Mouse (Mus musculus) heart, postnatal 4 days (tissue): ENCODE data around the gene Mrpl44. TPM values are rescaled to one million over a fixed set of nuclear protein-coding genes. Genes with fewer than 3 reads are reported as not detected.
A peak's percentile ranks its signal among the peaks of the same experiment; 100 is the strongest.

ENCODE experiments used
- DNase-seq: peaks from one replicate; pipeline ENCODE4 v3.0.0; 2021
- total RNA-seq, 2 experiments: library from RNA; stranded (reverse); gene quantifications; 2 replicates each; pipeline ENCODE4 v1.2.3; 2021

The Mrpl44 gene
- total RNA-seq: 10 to 100 TPM; 41.4 to 42.6 TPM

GRCm38 (mm10) chr1:79775927-79776458, at the start of gene Mrpl44, which contains the start of gene Wdfy1:
Gene Mrpl44 (plus strand): TSS chr1:79776018.
Gene Wdfy1 (minus strand): TSS chr1:79776143.
- peak; percentile 99 for DNase-seq

GRCm38 (mm10) chr1:79734794-79735193, 41.0 kb upstream of the Mrpl44 start:
- no peak for DNase-seq

- DNase-seq: no peak
These were observed 39.4 kb upstream of the Mrpl44 start for GRCm38 (mm10) chr1:79736408-79736807.

GRCm38 (mm10) chr1:79739726-79740125, 36.1 kb upstream of the Mrpl44 start:
- no peak for DNase-seq

GRCm38 (mm10) chr1:79741002-79741401, 34.8 kb upstream of the Mrpl44 start:
- no peak for DNase-seq

GRCm38 (mm10) chr1:79742949-79743348, 32.9 kb upstream of the Mrpl44 start:
- no peak for DNase-seq

GRCm38 (mm10) chr1:79743385-79743784, 32.4 kb upstream of the Mrpl44 start:
- no peak for DNase-seq

- DNase-seq: peak; percentile 77
These were observed 29.8 kb upstream of the Mrpl44 start for GRCm38 (mm10) chr1:79746056-79746455.

GRCm38 (mm10) chr1:79751186-79751585, 24.6 kb upstream of the Mrpl44 start:
- DNase-seq: peak; percentile 28

- no peak for DNase-seq
These were observed 23.7 kb upstream of the Mrpl44 start for GRCm38 (mm10) chr1:79752015-79752695.

GRCm38 (mm10) chr1:79752714-79753340, 23.0 kb upstream of the Mrpl44 start:
- no peak for DNase-seq

- DNase-seq: no peak
These were observed 22.4 kb upstream of the Mrpl44 start for GRCm38 (mm10) chr1:79753456-79753855.

- DNase-seq: no peak
These were observed 20.9 kb upstream of the Mrpl44 start for GRCm38 (mm10) chr1:79754936-79755335.

GRCm38 (mm10) chr1:79755376-79755775, 20.4 kb upstream of the Mrpl44 start:
- DNase-seq: no peak

- no peak for DNase-seq
These were observed 19.4 kb upstream of the Mrpl44 start for GRCm38 (mm10) chr1:79756417-79756816.

GRCm38 (mm10) chr1:79757161-79757560, 18.7 kb upstream of the Mrpl44 start:
- peak; percentile 32 for DNase-seq

GRCm38 (mm10) chr1:79757597-79757996, 18.2 kb upstream of the Mrpl44 start:
- DNase-seq: no peak

- DNase-seq: no peak
These were observed 16.8 kb upstream of the Mrpl44 start for GRCm38 (mm10) chr1:79759006-79759405.

- no peak for DNase-seq
These were observed 16.3 kb upstream of the Mrpl44 start for GRCm38 (mm10) chr1:79759436-79759972.

- DNase-seq: peak; percentile 36
These were observed 15.2 kb upstream of the Mrpl44 start for GRCm38 (mm10) chr1:79760656-79761055.

- peak; percentile 84 for DNase-seq
These were observed 14.5 kb upstream of the Mrpl44 start for GRCm38 (mm10) chr1:79761106-79761916.

- no peak for DNase-seq
These were observed 13.9 kb upstream of the Mrpl44 start for GRCm38 (mm10) chr1:79761917-79762271.
